22 mouse cellular contexts compared by ENCODE assay signal in genomic region chr13:56692011-56692410, GRCm38 (mm10). TPM values are rescaled to one million over a fixed set of nuclear protein-coding genes. Genes with fewer than 3 reads are reported as not detected.
DNase-seq lines count a peak whose midpoint lies in the region; ATAC-seq and TF ChIP-seq lines count a peak whose summit lies in the region.
"Had no signal": no experiment of that assay in that cellular context is flagged by ENCODE, and none has a peak within 500 bp of the region (broad histone marks: within the 10 kb centered on the region; RNA-seq: fewer than 3 reads in every experiment).

No protein-coding gene starts in this region.

- no peaks in the 10 kb centered on the region for H3K9me3 ChIP-seq in stomach, postnatal 0 days (ENCODE audit: control insufficient read depth, low read length)
- H3K9me3 ChIP-seq: forebrain, embryonic 12.5 days; hindbrain, embryonic 12.5 days; liver, embryonic 12.5 days; midbrain, embryonic 15.5 days had no signal

- H3K27ac ChIP-seq in stomach, postnatal 0 days (replicated peaks): no peak overlapping the region
- H3K27ac ChIP-seq: forebrain, embryonic 12.5 days; hindbrain, embryonic 12.5 days; kidney, postnatal 0 days; liver, embryonic 12.5 days; midbrain, embryonic 15.5 days had no signal

- no peaks in the 10 kb centered on the region for H3K36me3 ChIP-seq in stomach, postnatal 0 days (ENCODE audit: control insufficient read depth, insufficient read depth, low read length)
- H3K36me3 ChIP-seq: forebrain, embryonic 12.5 days; hindbrain, embryonic 12.5 days; liver, embryonic 12.5 days; midbrain, embryonic 15.5 days had no signal

- CTCF ChIA-PET in Patski (lab: Charles Lee): interaction anchor here (1.0 kb wide), 1 partner anchor 14 kb away, joined by 4 read pairs; no protein-coding TSS in a partner anchor

- TF ChIP-seq EP300 in stomach, postnatal 0 days (optimal IDR thresholded peaks at IDR 0.05): no peak

- TF ChIP-seq CTCF in Patski (IDR thresholded peaks at IDR 0.05): no peak
- TF ChIP-seq CTCF in stomach, postnatal 0 days (IDR thresholded peaks at IDR 0.05; ENCODE audit: low read depth): peak; percentile 45

- no peak overlapping the region for H3K9ac ChIP-seq in stomach, postnatal 0 days (ENCODE audit: low read length)
- H3K9ac ChIP-seq: forebrain, embryonic 12.5 days; hindbrain, embryonic 12.5 days; liver, embryonic 12.5 days; lung, embryonic 14.5 days; midbrain, embryonic 15.5 days had no signal

- POLR2A ChIA-PET in Patski (lab: Charles Lee): no interaction called here

- H3K4me3 ChIP-seq in stomach, postnatal 0 days (ENCODE audit: low read depth, low read length): no peak overlapping the region
- H3K4me3 ChIP-seq: forebrain, embryonic 12.5 days; hindbrain, embryonic 12.5 days; liver, embryonic 12.5 days; midbrain, embryonic 15.5 days had no signal

- 38% methylated on average over 7 of the region's 7 CpGs for WGBS in stomach, postnatal 0 days

- no peaks in the 10 kb centered on the region; the same call in 1 of the 2 replicates for H3K4me1 ChIP-seq in stomach, postnatal 0 days (replicated peaks; ENCODE audit: control insufficient read depth, insufficient read depth)
- H3K4me1 ChIP-seq: hindbrain, embryonic 12.5 days; liver, embryonic 12.5 days; midbrain, embryonic 15.5 days had no signal

- no peak overlapping the region for H3K4me2 ChIP-seq in stomach, postnatal 0 days (replicated peaks; ENCODE audit: low read depth)
- H3K4me2 ChIP-seq: forebrain, embryonic 12.5 days; hindbrain, embryonic 12.5 days; liver, embryonic 12.5 days; lung, embryonic 14.5 days; midbrain, embryonic 15.5 days had no signal

- peak; percentile 52 for ATAC-seq in Patski
- peak; percentile 81 for ATAC-seq in stomach, postnatal 0 days (ENCODE audit: low FRiP score, low TSS enrichment)
- ATAC-seq: liver, embryonic 12.5 days; midbrain, embryonic 15.5 days had no signal

- in situ Hi-C loops in Patski (cut with MboI; ENCODE audit: low pct_unique_long_range_greater_than_20kb): no loop called here

- H3K27me3 ChIP-seq in Patski: no peaks in the 10 kb centered on the region
- H3K27me3 ChIP-seq in stomach, postnatal 0 days (ENCODE audit: control insufficient read depth, insufficient read depth, low read length): no peaks in the 10 kb centered on the region
- H3K27me3 ChIP-seq: hindbrain, embryonic 12.5 days; midbrain, embryonic 15.5 days had no signal

- peak; percentile 6 for DNase-seq in gastrocnemius, adult 18-20 months (ENCODE audit: low spot score)
- DNase-seq in gastrocnemius, adult 8-10 months (ENCODE audit: low spot score in 2 of 2): no peak
- DNase-seq in 3134 (ENCODE audit: extremely low read depth, insufficient read length, low spot score) (peak; percentile 20), Patski (ENCODE audit: low read depth, low spot score) (no peak)
- peak; percentile 39 for DNase-seq in stomach, postnatal 0 days (ENCODE audit: low spot score)
- no peak for DNase-seq in embryo, embryonic 11 days
- DNase-seq in heart, postnatal 4 days: no peak
- no peak for DNase-seq in cerebellum, adult 18-20 months
- DNase-seq: adrenal gland, postnatal 10 days; B cell, adult 2 months; cerebellum, adult 11-12 months; cerebellum, postnatal 36 days; gastrocnemius, postnatal 36 days; layer of hippocampus, postnatal 36 days; lung, embryonic 14.5 days; lung, postnatal 36 days; retina, postnatal 1 day had no signal

RNA-seq across cellular contexts. Expression of gene Smad5, which starts 10.8 kb away (rescaled TPM):
- total RNA-seq in gastrocnemius, adult 18-20 months (2021): 10 to 100 TPM; 18.2 to 24.3 TPM
- 10 to 100 TPM; 17.7 to 24.1 (median 20.7) TPM for total RNA-seq in gastrocnemius, adult 8-10 months (2022)
- polyA plus RNA-seq in Patski (2021): 33.4 TPM
- 9.4 and 10.3 TPM in 2 replicates for polyA plus RNA-seq in stomach, postnatal 0 days (2015; fragmentation: Nextera tagmentation; extraction: Ambion mirVana)
- total RNA-seq in heart, postnatal 4 days (2021): 10 to 100 TPM; 48.8 to 54.3 TPM

Comparison
In these comparisons a context has a peak if more than half of its experiments do, and no peak if none do; other contexts are left out.
1. DNase-seq: peak in gastrocnemius, adult 18-20 months (single experiment), 3134 (single experiment) and stomach, postnatal 0 days (single experiment); none in gastrocnemius, adult 8-10 months (0 of 2), Patski (single experiment), embryo, embryonic 11 days (single experiment), heart, postnatal 4 days (single experiment) and cerebellum, adult 18-20 months (0 of 2).